Comparison of ENCODE assay signal across 9 mouse cellular contexts in genomic region chr4:103781398-103781797, GRCm38 (mm10).
DNase-seq lines count a peak whose midpoint lies in the region; ATAC-seq and TF ChIP-seq lines count a peak whose summit lies in the region.
"Had no signal": no experiment of that assay in that cellular context is flagged by ENCODE, and none has a peak within 500 bp of the region (broad histone marks: within the 10 kb centered on the region; RNA-seq: fewer than 3 reads in every experiment).

No protein-coding gene starts in this region.

- no peak overlapping the region for H3K4me2 ChIP-seq in heart, embryonic 16.5 days (ENCODE audit: low read depth, low read length)
- H3K4me2 ChIP-seq in lung, embryonic 14.5 days = no peak overlapping the region
- H3K4me2 ChIP-seq: limb, embryonic 15.5 days had no signal

- no peak overlapping the region for H3K27ac ChIP-seq in heart, embryonic 16.5 days (ENCODE audit: low read length)
- H3K27ac ChIP-seq in lung, embryonic 14.5 days (ENCODE audit: low read depth) = peak overlapping the region; percentile 43; the same call in 1 of the 2 replicates
- H3K27ac ChIP-seq: limb, embryonic 15.5 days had no signal

- H3K27me3 ChIP-seq in heart, embryonic 16.5 days (ENCODE audit: control insufficient read depth, insufficient read depth, low read length) = no peaks in the 10 kb centered on the region
- no peaks in the 10 kb centered on the region for H3K27me3 ChIP-seq in lung, embryonic 14.5 days (ENCODE audit: insufficient read depth, low read length)
- H3K27me3 ChIP-seq: limb, embryonic 15.5 days had no signal

- peak; percentile 25 for DNase-seq in gastrocnemius, postnatal 14 days
- DNase-seq in gastrocnemius, adult 8-10 months (ENCODE audit: low spot score in 2 of 2) = no peak
- peak; percentile 77 for DNase-seq in brain, embryonic 14.5 days (ENCODE audit: low read depth)
- DNase-seq in lung, embryonic 14.5 days = peak; percentile 93
- DNase-seq in right cerebral cortex, adult 2 months (ENCODE audit: low spot score in 2 of 2) = no peak
- no peak for DNase-seq in right cerebral cortex, adult 18-20 months
- no peak for DNase-seq in frontal cortex, postnatal 10 days (ENCODE audit: low spot score in 2 of 2)

- H3K4me3 ChIP-seq in heart, embryonic 16.5 days (ENCODE audit: low read length) = no peak overlapping the region
- H3K4me3 ChIP-seq in lung, embryonic 14.5 days (ENCODE audit: low read depth, low read length) = no peak overlapping the region
- H3K4me3 ChIP-seq: limb, embryonic 15.5 days had no signal

- WGBS in heart, embryonic 16.5 days = 46% methylated on average over 4 of the region's 4 CpGs
- WGBS in lung, embryonic 14.5 days = 40% methylated on average over 4 of the region's 4 CpGs

- no peaks in the 10 kb centered on the region for H3K9me3 ChIP-seq in heart, embryonic 16.5 days (replicated peaks; ENCODE audit: control insufficient read depth, low read length)
- H3K9me3 ChIP-seq in lung, embryonic 14.5 days (ENCODE audit: low read depth, low read length) = no peaks in the 10 kb centered on the region
- H3K9me3 ChIP-seq: limb, embryonic 15.5 days had no signal

- H3K9ac ChIP-seq in heart, embryonic 16.5 days (ENCODE audit: low read length) = no peak overlapping the region
- H3K9ac ChIP-seq in lung, embryonic 14.5 days = no peak overlapping the region
- H3K9ac ChIP-seq: limb, embryonic 15.5 days had no signal

- H3K36me3 ChIP-seq in heart, embryonic 16.5 days (ENCODE audit: control insufficient read depth, insufficient read depth) = no peaks in the 10 kb centered on the region
- H3K36me3 ChIP-seq in lung, embryonic 14.5 days (ENCODE audit: insufficient read depth) = no peaks in the 10 kb centered on the region
- H3K36me3 ChIP-seq: limb, embryonic 15.5 days had no signal

- no peak for TF ChIP-seq CTCF in brain, embryonic 14.5 days (IDR thresholded peaks at IDR 0.05; ENCODE audit: borderline replicate concordance, extremely low read depth, insufficient read depth, insufficient read length)
- TF ChIP-seq CTCF in lung, embryonic 14.5 days (IDR thresholded peaks at IDR 0.05; ENCODE audit: low read depth) = no peak

- intact Hi-C loops in gastrocnemius, postnatal 14 days (cut with DNase I; ENCODE audit: low total_unique reads) = no loop called here

- no peaks in the 10 kb centered on the region for H3K4me1 ChIP-seq in heart, embryonic 16.5 days (ENCODE audit: control insufficient read depth, insufficient read depth, low read length)
- peaks cover 13% of the 10 kb centered on the region for H3K4me1 ChIP-seq in lung, embryonic 14.5 days (ENCODE audit: insufficient read depth)
- H3K4me1 ChIP-seq: limb, embryonic 15.5 days had no signal

- peak; percentile 67 for ATAC-seq in heart, embryonic 16.5 days (replicated peaks; ENCODE audit: extremely low read depth, insufficient read depth, low FRiP score)
- peak; percentile 88 for ATAC-seq in lung, embryonic 14.5 days (ENCODE audit: insufficient read depth)

- TF ChIP-seq POLR2A in brain, embryonic 14.5 days (IDR thresholded peaks at IDR 0.05; ENCODE audit: borderline replicate concordance, extremely low read depth, insufficient read depth, insufficient read length, poor library complexity, severe bottlenecking) = no peak

Comparison
In these comparisons a context has a peak if more than half of its experiments do, and no peak if none do; other contexts are left out.
1. DNase-seq: peak in gastrocnemius, postnatal 14 days (single experiment), brain, embryonic 14.5 days (single experiment) and lung, embryonic 14.5 days (single experiment); none in gastrocnemius, adult 8-10 months (0 of 2), right cerebral cortex, adult 2 months (0 of 2), right cerebral cortex, adult 18-20 months (single experiment) and frontal cortex, postnatal 10 days (0 of 2).